Mouse (Mus musculus): ENCODE results near the gene Clca3b. TPM values are rescaled to one million over a fixed set of nuclear protein-coding genes. Genes with fewer than 3 reads are reported as not detected.
"Not testable (repeated sequence)": the region's sequence is repeated elsewhere in the genome, so short reads cannot be mapped to it uniquely, and the experiment has no call there.

Gene Clca3b
- not detected in 2 replicates for polyA plus RNA-seq (2014; fragmentation: Nextera tagmentation; extraction: Ambion mirVana)

DNA sequence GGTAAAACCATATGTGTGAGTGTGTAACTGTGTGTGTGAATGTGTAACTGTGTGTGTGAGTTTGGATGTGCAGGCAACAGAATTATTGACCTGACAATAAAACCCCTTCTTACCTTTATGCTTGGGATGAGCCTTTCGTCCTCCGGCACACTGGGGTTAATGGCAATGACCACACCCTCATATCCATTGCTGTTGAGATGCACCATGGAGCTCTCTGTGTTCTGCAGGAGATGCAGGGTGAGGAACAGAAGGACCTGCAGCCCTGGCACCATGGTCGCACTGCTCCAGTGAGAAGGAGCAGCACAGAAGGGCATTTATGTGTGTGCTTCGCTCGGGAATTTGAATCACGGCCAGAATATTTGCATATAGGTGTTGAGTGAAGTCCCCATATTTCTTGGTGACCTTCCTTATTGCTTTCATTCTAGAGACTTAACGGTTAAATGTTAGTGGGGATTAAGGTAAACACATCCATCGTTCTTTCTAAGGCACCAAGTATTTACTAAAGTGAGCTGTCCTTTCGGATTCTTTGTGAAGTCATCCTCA lies at the start of gene Clca3b:
Clca3b (minus strand) TSS at position 344 of the 543 bp plus-strand sequence.
- not testable (repeated sequence) for H3K36me3 ChIP-seq (ENCODE audit: control insufficient read depth, insufficient read depth, low read length); H3K4me2 ChIP-seq (replicated peaks; ENCODE audit: low read depth, low read length); H3K27me3 ChIP-seq (ENCODE audit: control insufficient read depth, insufficient read depth, low read length); H3K9me3 ChIP-seq (ENCODE audit: control insufficient read depth, low read length); ATAC-seq (ENCODE audit: low FRiP score); H3K4me3 ChIP-seq (ENCODE audit: low read depth, low read length); DNase-seq (ENCODE audit: low spot score); H3K9ac ChIP-seq (ENCODE audit: low read depth, low read length); H3K4me1 ChIP-seq (replicated peaks; ENCODE audit: control insufficient read depth, insufficient read depth, low read length); H3K27ac ChIP-seq (ENCODE audit: low read depth, low read length)
- 88% methylated on average over 8 of the region's 9 CpGs for WGBS

DNA sequence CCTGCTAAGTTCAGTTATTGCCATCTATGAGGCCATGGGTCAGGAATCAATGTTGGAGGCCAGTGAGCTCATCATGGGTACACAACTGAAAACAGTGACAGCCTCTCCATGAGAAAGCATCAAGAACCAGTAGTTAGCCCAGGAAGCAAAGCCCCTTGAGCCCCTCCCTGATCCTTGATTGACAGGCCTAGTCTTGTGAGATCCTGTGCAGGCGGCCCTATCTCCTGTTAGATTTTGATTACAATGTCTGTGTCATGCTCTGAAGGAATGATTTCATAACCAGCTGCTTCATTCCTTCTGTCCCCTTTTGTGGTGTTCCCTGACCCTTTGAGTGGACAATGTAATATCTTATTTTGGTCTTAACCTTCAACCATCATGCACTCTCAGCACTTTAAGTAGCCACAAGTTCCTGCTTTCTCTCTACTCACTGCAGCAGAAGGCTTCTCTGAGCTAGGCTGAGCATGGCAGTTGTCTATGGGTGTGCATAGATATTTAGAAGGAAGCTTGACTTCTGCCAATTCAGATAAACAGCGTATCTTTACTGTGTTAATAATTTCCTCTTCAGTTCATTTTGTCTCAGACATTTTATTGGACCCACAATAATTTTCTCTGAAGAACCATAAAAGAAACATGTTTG lies 48.0 kb upstream of the Clca3b start:
- Histone ChIP-seq H3K27ac (ENCODE audit: low read depth, low read length) (no peak overlapping the region), H3K27me3 (ENCODE audit: control insufficient read depth, insufficient read depth, low read length) (no peaks in the 10 kb centered on the region), H3K4me1 (replicated peaks; ENCODE audit: control insufficient read depth, insufficient read depth, low read length) (no peaks in the 10 kb centered on the region), H3K9me3 (ENCODE audit: control insufficient read depth, low read length) (no peaks in the 10 kb centered on the region), H3K36me3 (ENCODE audit: control insufficient read depth, insufficient read depth, low read length) (no peaks in the 10 kb centered on the region), H3K4me2 (replicated peaks; ENCODE audit: low read depth, low read length) (no peak overlapping the region), H3K4me3 (ENCODE audit: low read depth, low read length) (no peak overlapping the region), H3K9ac (ENCODE audit: low read depth, low read length) (no peak overlapping the region)
- 89% methylated on average over 2 of the region's 2 CpGs for WGBS
- no peak for ATAC-seq (ENCODE audit: low FRiP score)
- DNase-seq (ENCODE audit: low spot score): no peak

GRCm38 (mm10) chr3:144890246-144890758 lies 41.1 kb upstream of the Clca3b start:
- no peaks in the 10 kb centered on the region for H3K9me3 ChIP-seq (ENCODE audit: control insufficient read depth, low read length)
- DNase-seq (ENCODE audit: low spot score): no peak
- no peak overlapping the region for H3K27ac ChIP-seq (ENCODE audit: low read depth, low read length)
- no peak overlapping the region for H3K9ac ChIP-seq (ENCODE audit: low read depth, low read length)
- no peak for ATAC-seq (ENCODE audit: low FRiP score)
- H3K4me2 ChIP-seq (replicated peaks; ENCODE audit: low read depth, low read length): no peak overlapping the region
- WGBS: 61% methylated on average over 2 of the region's 2 CpGs
- no peaks in the 10 kb centered on the region for H3K4me1 ChIP-seq (replicated peaks; ENCODE audit: control insufficient read depth, insufficient read depth, low read length)
- no peaks in the 10 kb centered on the region for H3K27me3 ChIP-seq (ENCODE audit: control insufficient read depth, insufficient read depth, low read length)
- no peaks in the 10 kb centered on the region for H3K36me3 ChIP-seq (ENCODE audit: control insufficient read depth, insufficient read depth, low read length)
- H3K4me3 ChIP-seq (ENCODE audit: low read depth, low read length): no peak overlapping the region

GRCm38 (mm10) chr3:144886957-144887356 lies 37.8 kb upstream of the Clca3b start:
- ATAC-seq (ENCODE audit: low FRiP score): no peak

GRCm38 (mm10) chr3:144872012-144872411 lies 22.9 kb upstream of the Clca3b start:
- not testable (repeated sequence) for ATAC-seq (ENCODE audit: low FRiP score); H3K9ac ChIP-seq (ENCODE audit: low read depth, low read length); H3K4me3 ChIP-seq (ENCODE audit: low read depth, low read length); H3K27me3 ChIP-seq (ENCODE audit: control insufficient read depth, insufficient read depth, low read length); DNase-seq (ENCODE audit: low spot score); H3K9me3 ChIP-seq (ENCODE audit: control insufficient read depth, low read length); H3K36me3 ChIP-seq (ENCODE audit: control insufficient read depth, insufficient read depth, low read length); H3K4me2 ChIP-seq (replicated peaks; ENCODE audit: low read depth, low read length); H3K27ac ChIP-seq (ENCODE audit: low read depth, low read length); H3K4me1 ChIP-seq (replicated peaks; ENCODE audit: control insufficient read depth, insufficient read depth, low read length)
- 42% methylated on average over 3 of the region's 4 CpGs for WGBS

More at GRCm38 (mm10) chr3:144886957-144887356, 37.8 kb upstream of the Clca3b start:
- H3K36me3 ChIP-seq (ENCODE audit: control insufficient read depth, insufficient read depth, low read length): no peaks in the 10 kb centered on the region
- H3K27ac ChIP-seq (ENCODE audit: low read depth, low read length): no peak overlapping the region
- H3K9me3 ChIP-seq (ENCODE audit: control insufficient read depth, low read length): no peaks in the 10 kb centered on the region
- H3K4me3 ChIP-seq (ENCODE audit: low read depth, low read length): no peak overlapping the region
- no peaks in the 10 kb centered on the region for H3K4me1 ChIP-seq (replicated peaks; ENCODE audit: control insufficient read depth, insufficient read depth, low read length)
- DNase-seq (ENCODE audit: low spot score): no peak
- H3K27me3 ChIP-seq (ENCODE audit: control insufficient read depth, insufficient read depth, low read length): no peaks in the 10 kb centered on the region
- H3K4me2 ChIP-seq (replicated peaks; ENCODE audit: low read depth, low read length): no peak overlapping the region
- H3K9ac ChIP-seq (ENCODE audit: low read depth, low read length): no peak overlapping the region

DNA sequence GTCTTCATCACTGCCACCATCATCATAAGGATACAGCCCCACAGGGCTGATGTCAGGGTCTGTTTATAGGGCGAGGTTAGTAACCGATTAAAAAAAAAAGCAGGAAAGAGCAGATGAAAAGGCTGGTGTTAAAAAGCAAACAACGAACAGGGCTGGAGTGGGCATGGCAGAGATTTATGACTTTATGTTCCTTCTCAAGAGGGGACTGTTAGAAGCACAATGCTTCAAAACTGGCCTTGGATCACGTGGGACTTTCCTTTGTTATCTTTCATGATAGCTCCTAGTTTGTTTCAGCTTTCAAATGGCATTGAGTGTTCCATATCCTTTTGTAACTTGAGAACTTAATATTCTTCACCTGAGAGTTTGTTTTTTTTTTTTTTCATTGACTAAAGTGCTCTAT lies 427 bp upstream of the Clca3b start:
- ATAC-seq (ENCODE audit: low FRiP score) (no peak), DNase-seq (ENCODE audit: low spot score) (no peak)
- Histone ChIP-seq H3K9me3 (ENCODE audit: control insufficient read depth, low read length) (no peaks in the 10 kb centered on the region), H3K4me3 (ENCODE audit: low read depth, low read length) (no peak overlapping the region), H3K27me3 (ENCODE audit: control insufficient read depth, insufficient read depth, low read length) (no peaks in the 10 kb centered on the region), H3K9ac (ENCODE audit: low read depth, low read length) (no peak overlapping the region), H3K27ac (ENCODE audit: low read depth, low read length) (no peak overlapping the region), H3K36me3 (ENCODE audit: control insufficient read depth, insufficient read depth, low read length) (no peaks in the 10 kb centered on the region), H3K4me1 (replicated peaks; ENCODE audit: control insufficient read depth, insufficient read depth, low read length) (no peaks in the 10 kb centered on the region), H3K4me2 (replicated peaks; ENCODE audit: low read depth, low read length) (no peak overlapping the region)
- 61% methylated on average over 4 of the region's 4 CpGs for WGBS

- H3K9ac ChIP-seq (ENCODE audit: low read depth, low read length): no peak overlapping the region
- H3K36me3 ChIP-seq (ENCODE audit: control insufficient read depth, insufficient read depth, low read length): no peaks in the 10 kb centered on the region
- no peak overlapping the region for H3K4me2 ChIP-seq (replicated peaks; ENCODE audit: low read depth, low read length)
- H3K4me1 ChIP-seq (replicated peaks; ENCODE audit: control insufficient read depth, insufficient read depth, low read length): no peaks in the 10 kb centered on the region
- no peaks in the 10 kb centered on the region for H3K27me3 ChIP-seq (ENCODE audit: control insufficient read depth, insufficient read depth, low read length)
- H3K4me3 ChIP-seq (ENCODE audit: low read depth, low read length): no peak overlapping the region
- H3K27ac ChIP-seq (ENCODE audit: low read depth, low read length): no peak overlapping the region
- no peak for DNase-seq (ENCODE audit: low spot score)
- no peaks in the 10 kb centered on the region for H3K9me3 ChIP-seq (ENCODE audit: control insufficient read depth, low read length)
- no peak for ATAC-seq (ENCODE audit: low FRiP score)
- 86% methylated on average over 6 of the region's 6 CpGs for WGBS
Observed at GRCm38 (mm10) chr3:144827257-144827656, 21.9 kb downstream of the Clca3b start.

DNA sequence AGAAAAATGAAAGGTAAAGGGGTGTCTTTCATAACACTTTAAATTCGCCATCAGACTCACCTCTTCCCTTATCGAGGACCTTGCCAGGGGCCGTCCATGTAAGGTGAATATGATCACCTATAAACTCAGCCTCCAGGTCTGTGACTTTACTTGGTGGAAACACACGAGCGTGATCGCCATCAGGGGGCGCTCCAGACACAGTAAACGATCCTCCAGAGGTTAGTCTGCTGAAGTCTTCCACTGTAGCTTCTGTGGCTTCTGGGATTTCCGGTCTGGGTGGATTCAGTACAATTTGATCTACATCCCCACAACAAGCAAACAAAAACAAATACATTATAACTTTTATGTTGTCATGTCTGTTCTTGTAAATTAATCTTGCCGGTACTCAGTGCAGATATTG lies 24.0 kb downstream of the Clca3b start:
- WGBS: 23% methylated on average over 10 of the region's 10 CpGs
- H3K9ac ChIP-seq (ENCODE audit: low read depth, low read length): no peak overlapping the region
- DNase-seq (ENCODE audit: low spot score) (peak; percentile 90), ATAC-seq (ENCODE audit: low FRiP score) (peak; percentile 86)
- no peak overlapping the region for H3K27ac ChIP-seq (ENCODE audit: low read depth, low read length)
- no peaks in the 10 kb centered on the region for H3K9me3 ChIP-seq (ENCODE audit: control insufficient read depth, low read length)
- no peaks in the 10 kb centered on the region for H3K27me3 ChIP-seq (ENCODE audit: control insufficient read depth, insufficient read depth, low read length)
- no peak overlapping the region for H3K4me2 ChIP-seq (replicated peaks; ENCODE audit: low read depth, low read length)
- no peaks in the 10 kb centered on the region for H3K36me3 ChIP-seq (ENCODE audit: control insufficient read depth, insufficient read depth, low read length)
- no peaks in the 10 kb centered on the region for H3K4me1 ChIP-seq (replicated peaks; ENCODE audit: control insufficient read depth, insufficient read depth, low read length)
- H3K4me3 ChIP-seq (ENCODE audit: low read depth, low read length): no peak overlapping the region

GRCm38 (mm10) chr3:144823331-144823730 lies 25.8 kb downstream of the Clca3b start:
- Histone ChIP-seq H3K4me2 (replicated peaks; ENCODE audit: low read depth, low read length) (no peak overlapping the region), H3K9me3 (ENCODE audit: control insufficient read depth, low read length) (no peaks in the 10 kb centered on the region), H3K27ac (ENCODE audit: low read depth, low read length) (no peak overlapping the region), H3K4me1 (replicated peaks; ENCODE audit: control insufficient read depth, insufficient read depth, low read length) (no peaks in the 10 kb centered on the region), H3K27me3 (ENCODE audit: control insufficient read depth, insufficient read depth, low read length) (no peaks in the 10 kb centered on the region), H3K36me3 (ENCODE audit: control insufficient read depth, insufficient read depth, low read length) (no peaks in the 10 kb centered on the region), H3K9ac (ENCODE audit: low read depth, low read length) (no peak overlapping the region), H3K4me3 (ENCODE audit: low read depth, low read length) (no peak overlapping the region)
- DNase-seq (ENCODE audit: low spot score) (no peak), ATAC-seq (ENCODE audit: low FRiP score) (no peak)
- WGBS: 86% methylated on average over 5 of the region's 5 CpGs

All from hindbrain, embryonic 11.5 days (tissue).